Mouse (Mus musculus) kidney, postnatal 10 days (tissue): ENCODE measurements at regions not wholly inside any gene's neighbourhood (a gene's known extent, or its start where the extent isn't known, plus 50 kb on each side); places are given as distances from the start of the nearest gene placed in this dataset.
A peak's percentile ranks its signal among the peaks of the same experiment; 100 is the strongest.

Source experiments
- DNase-seq: peaks from one replicate; pipeline ENCODE4 v3.0.0; 2021; ENCODE audit warnings: mixed read lengths

GRCm38 (mm10) chr1:42233289-42233688, 462.3 kb upstream of the Pou3f3 start:
- no peak for DNase-seq

GRCm38 (mm10) chr1:42236466-42237010, 459.0 kb upstream of the Pou3f3 start:
- DNase-seq: no peak

GRCm38 (mm10) chr1:42238408-42238807, 457.2 kb upstream of the Pou3f3 start:
- DNase-seq: peak; percentile 30

- DNase-seq: no peak
Observed at GRCm38 (mm10) chr1:42241172-42241571, 454.4 kb upstream of the Pou3f3 start.

GRCm38 (mm10) chr1:42241601-42242220, 453.9 kb upstream of the Pou3f3 start:
- DNase-seq: no peak

- DNase-seq: no peak
Observed at GRCm38 (mm10) chr1:42242586-42243457, 452.7 kb upstream of the Pou3f3 start.

GRCm38 (mm10) chr1:42243458-42243855, 452.1 kb upstream of the Pou3f3 start:
- DNase-seq: peak; percentile 26

GRCm38 (mm10) chr1:42243878-42244277, 451.7 kb upstream of the Pou3f3 start:
- DNase-seq: no peak

GRCm38 (mm10) chr1:42252386-42252785, 443.2 kb upstream of the Pou3f3 start:
- no peak for DNase-seq

GRCm38 (mm10) chr1:42253786-42254185, 441.8 kb upstream of the Pou3f3 start:
- no peak for DNase-seq

GRCm38 (mm10) chr1:42256911-42257595, 438.5 kb upstream of the Pou3f3 start:
- no peak for DNase-seq

- peak; percentile 13 for DNase-seq
Observed at GRCm38 (mm10) chr1:42257801-42258593, 437.6 kb upstream of the Pou3f3 start.

GRCm38 (mm10) chr1:42258594-42258910, 437.0 kb upstream of the Pou3f3 start:
- no peak for DNase-seq

- DNase-seq: peak; percentile 15
Observed at GRCm38 (mm10) chr1:42259216-42259977, 436.2 kb upstream of the Pou3f3 start.

- no peak for DNase-seq
Observed at GRCm38 (mm10) chr1:42260033-42260925, 435.3 kb upstream of the Pou3f3 start.

GRCm38 (mm10) chr1:42261031-42261430, 434.5 kb upstream of the Pou3f3 start:
- DNase-seq: no peak

- peak; percentile 45 for DNase-seq
Observed at GRCm38 (mm10) chr1:42261800-42262199, 433.8 kb upstream of the Pou3f3 start.

GRCm38 (mm10) chr1:42262606-42263005, 433.0 kb upstream of the Pou3f3 start:
- peak; percentile 16 for DNase-seq

- no peak for DNase-seq
Observed at GRCm38 (mm10) chr1:42277130-42277529, 418.4 kb upstream of the Pou3f3 start.

- DNase-seq: no peak
Observed at GRCm38 (mm10) chr1:42295841-42296240, 399.7 kb upstream of the Pou3f3 start.

GRCm38 (mm10) chr1:42309251-42309650, 386.3 kb upstream of the Pou3f3 start:
- DNase-seq: no peak
